11 mouse cellular contexts compared by ENCODE assay signal in genomic region chr6:91720588-91721214, GRCm38 (mm10). TPM values are rescaled to one million over a fixed set of nuclear protein-coding genes. Genes with fewer than 3 reads are reported as not detected.
A peak's percentile ranks its signal among the peaks of the same experiment; 100 is the strongest.
DNase-seq lines count a peak whose midpoint lies in the region; ATAC-seq lines count a peak whose summit lies in the region.
"Had no signal": no experiment of that assay in that cellular context is flagged by ENCODE, and none has a peak within 500 bp of the region (broad histone marks: within the 10 kb centered on the region; RNA-seq: fewer than 3 reads in every experiment).

No protein-coding gene starts in this region.

- peaks cover 20% of the 10 kb centered on the region; the same call in 1 of the 2 replicates for H3K36me3 ChIP-seq in intestine, embryonic 16.5 days (ENCODE audit: control insufficient read depth, insufficient read depth, low read length)
- peaks cover 22% of the 10 kb centered on the region for H3K36me3 ChIP-seq in intestine, embryonic 15.5 days
- peaks cover 18% of the 10 kb centered on the region for H3K36me3 ChIP-seq in forebrain, embryonic 16.5 days (ENCODE audit: control insufficient read depth, insufficient read depth)
- H3K36me3 ChIP-seq in midbrain, embryonic 13.5 days: peaks cover 30% of the 10 kb centered on the region

- ATAC-seq in intestine, embryonic 16.5 days: no peak
- ATAC-seq in intestine, embryonic 15.5 days: no peak
- peak; percentile 21 for ATAC-seq in forebrain, embryonic 16.5 days
- ATAC-seq in midbrain, embryonic 13.5 days: peak; percentile 26

- no peaks in the 10 kb centered on the region for H3K9me3 ChIP-seq in intestine, embryonic 16.5 days (ENCODE audit: control insufficient read depth, low read length)
- H3K9me3 ChIP-seq in intestine, embryonic 15.5 days: no peaks in the 10 kb centered on the region
- H3K9me3 ChIP-seq in forebrain, embryonic 16.5 days (ENCODE audit: control insufficient read depth, low read length): no peaks in the 10 kb centered on the region
- no peaks in the 10 kb centered on the region for H3K9me3 ChIP-seq in midbrain, embryonic 13.5 days

- DNase-seq in embryo, embryonic 10 days (ENCODE audit: low spot score): peak; percentile 68
- DNase-seq in lung, adult 18-20 months: no peak
- DNase-seq in Muller cell, postnatal 12 days (ENCODE audit: inconsistent ontology term): no peak
- no peak for DNase-seq in retina, postnatal 1 day
- DNase-seq: adrenal gland, adult 8-10 months; cerebellum, postnatal 36 days had no signal

- H3K4me2 ChIP-seq in intestine, embryonic 16.5 days (ENCODE audit: low read depth, low read length): no peak overlapping the region
- no peak overlapping the region for H3K4me2 ChIP-seq in intestine, embryonic 15.5 days (replicated peaks)
- H3K4me2 ChIP-seq in forebrain, embryonic 16.5 days (ENCODE audit: low read length): peak overlapping the region; percentile 26
- peak overlapping the region; percentile 32 for H3K4me2 ChIP-seq in midbrain, embryonic 13.5 days (replicated peaks)

- H3K27me3 ChIP-seq in intestine, embryonic 16.5 days (replicated peaks; ENCODE audit: control insufficient read depth, insufficient read depth, low read length): no peaks in the 10 kb centered on the region
- no peaks in the 10 kb centered on the region for H3K27me3 ChIP-seq in intestine, embryonic 15.5 days (replicated peaks)
- no peaks in the 10 kb centered on the region for H3K27me3 ChIP-seq in forebrain, embryonic 16.5 days (replicated peaks; ENCODE audit: control insufficient read depth, insufficient read depth, low read length)
- no peaks in the 10 kb centered on the region for H3K27me3 ChIP-seq in midbrain, embryonic 13.5 days
- H3K27me3 ChIP-seq: CH12.LX had no signal

- peak overlapping the region; percentile 40; the same call in 1 of the 2 replicates for H3K9ac ChIP-seq in intestine, embryonic 16.5 days (ENCODE audit: low read depth, low read length)
- H3K9ac ChIP-seq in intestine, embryonic 15.5 days: no peak overlapping the region
- 0 out of 2 replicates have a peak overlapping the region, but pooled peaks have one; percentile 28 for H3K9ac ChIP-seq in forebrain, embryonic 16.5 days (replicated peaks; ENCODE audit: low read depth, low read length)
- H3K9ac ChIP-seq in midbrain, embryonic 13.5 days (replicated peaks): no peak overlapping the region

- H3K4me3 ChIP-seq in intestine, embryonic 16.5 days (ENCODE audit: low read length): no peak overlapping the region
- H3K4me3 ChIP-seq in intestine, embryonic 15.5 days (replicated peaks): no peak overlapping the region
- no peak overlapping the region for H3K4me3 ChIP-seq in forebrain, embryonic 16.5 days (replicated peaks; ENCODE audit: low read length)
- H3K4me3 ChIP-seq in midbrain, embryonic 13.5 days (replicated peaks): no peak overlapping the region

- peaks cover 22% of the 10 kb centered on the region for H3K4me1 ChIP-seq in intestine, embryonic 16.5 days (ENCODE audit: control insufficient read depth, insufficient read depth, low read length)
- H3K4me1 ChIP-seq in intestine, embryonic 15.5 days (replicated peaks): peaks cover 21% of the 10 kb centered on the region
- peaks cover 36% of the 10 kb centered on the region for H3K4me1 ChIP-seq in forebrain, embryonic 16.5 days (replicated peaks; ENCODE audit: control insufficient read depth, insufficient read depth, low read length)
- peaks cover 47% of the 10 kb centered on the region for H3K4me1 ChIP-seq in midbrain, embryonic 13.5 days (replicated peaks)

- WGBS in intestine, embryonic 16.5 days: 54% methylated on average over 4 of the region's 4 CpGs
- WGBS in intestine, embryonic 15.5 days: 59% methylated on average over 4 of the region's 4 CpGs
- 65% methylated on average over 4 of the region's 4 CpGs for WGBS in forebrain, embryonic 16.5 days
- WGBS in midbrain, embryonic 13.5 days: 54% methylated on average over 4 of the region's 4 CpGs

- no peak overlapping the region for H3K27ac ChIP-seq in intestine, embryonic 16.5 days (ENCODE audit: low read length)
- no peak overlapping the region for H3K27ac ChIP-seq in intestine, embryonic 15.5 days
- peak overlapping the region; percentile 62; the same call in 1 of the 2 replicates for H3K27ac ChIP-seq in forebrain, embryonic 16.5 days (ENCODE audit: low read length)
- peak overlapping the region; percentile 97 for H3K27ac ChIP-seq in midbrain, embryonic 13.5 days

RNA-seq across cellular contexts. Expression of gene Slc6a6, which starts 36.8 kb away (rescaled TPM):
- 103 and 104 TPM in 2 replicates for polyA plus RNA-seq in intestine, embryonic 16.5 days (2015; fragmentation: Nextera tagmentation; extraction: Ambion mirVana)
- polyA plus RNA-seq in intestine, embryonic 15.5 days (2015; fragmentation: Nextera tagmentation; extraction: Ambion mirVana): 78.0 and 87.9 TPM in 2 replicates
- 98.6 and 107 TPM in 2 replicates for polyA plus RNA-seq in forebrain, embryonic 16.5 days (2015; fragmentation: Nextera tagmentation; extraction: Ambion mirVana)
- polyA plus RNA-seq in midbrain, embryonic 13.5 days (2015; fragmentation: Nextera tagmentation; extraction: Ambion mirVana): 84.4 and 89.8 TPM in 2 replicates

Comparison
In these comparisons a context has a peak if more than half of its experiments do, and no peak if none do; other contexts are left out.
1. H3K9ac ChIP-seq: peak in intestine, embryonic 16.5 days (single experiment) and forebrain, embryonic 16.5 days (single experiment); none in intestine, embryonic 15.5 days (single experiment) and midbrain, embryonic 13.5 days (single experiment).
2. ATAC-seq: peak in forebrain, embryonic 16.5 days (single experiment) and midbrain, embryonic 13.5 days (single experiment); none in intestine, embryonic 16.5 days (single experiment) and intestine, embryonic 15.5 days (single experiment).
3. H3K27ac ChIP-seq: peak in forebrain, embryonic 16.5 days (single experiment) and midbrain, embryonic 13.5 days (single experiment); none in intestine, embryonic 16.5 days (single experiment) and intestine, embryonic 15.5 days (single experiment).
4. H3K4me2 ChIP-seq: peak in forebrain, embryonic 16.5 days (single experiment) and midbrain, embryonic 13.5 days (single experiment); none in intestine, embryonic 16.5 days (single experiment) and intestine, embryonic 15.5 days (single experiment).